Mouse (Mus musculus): ENCODE data around the gene Enthd1.

Gene Enthd1

GRCm38 (mm10) chr15:80574211-80575040, 9.5 kb upstream of the Enthd1 start:
- DNase-seq (ENCODE audit: low spot score) = no peak

- DNase-seq (ENCODE audit: low spot score) = no peak
These were observed 8.0 kb upstream of the Enthd1 start for GRCm38 (mm10) chr15:80572811-80573520.

GRCm38 (mm10) chr15:80572291-80572690, 7.3 kb upstream of the Enthd1 start, which contains the start of gene Grap2:
Gene Grap2 (plus strand): TSS chr15:80572594.
- DNase-seq (ENCODE audit: low spot score) = no peak

- no peak for DNase-seq (ENCODE audit: low spot score)
These were observed 6.7 kb upstream of the Enthd1 start for GRCm38 (mm10) chr15:80571611-80572010.

GRCm38 (mm10) chr15:80570226-80570625, 5.3 kb upstream of the Enthd1 start:
- DNase-seq (ENCODE audit: low spot score) = no peak

- DNase-seq (ENCODE audit: low spot score) = no peak
These were observed 4.2 kb upstream of the Enthd1 start for GRCm38 (mm10) chr15:80569205-80569604.

- no peak for DNase-seq (ENCODE audit: low spot score)
These were observed 2.8 kb upstream of the Enthd1 start for GRCm38 (mm10) chr15:80567731-80568130.

GRCm38 (mm10) chr15:80567139-80567538, 2.2 kb upstream of the Enthd1 start:
- no peak for DNase-seq (ENCODE audit: low spot score)

- no peak for DNase-seq (ENCODE audit: low spot score)
These were observed 1.7 kb upstream of the Enthd1 start for GRCm38 (mm10) chr15:80566696-80567095.

- DNase-seq (ENCODE audit: low spot score) = no peak
These were observed 1.2 kb downstream of the Enthd1 start for GRCm38 (mm10) chr15:80563634-80564208.

- DNase-seq (ENCODE audit: low spot score) = no peak
These were observed 2.5 kb downstream of the Enthd1 start for GRCm38 (mm10) chr15:80562446-80562845.

- DNase-seq (ENCODE audit: low spot score) = no peak
These were observed 4.0 kb downstream of the Enthd1 start for GRCm38 (mm10) chr15:80560646-80561580.

GRCm38 (mm10) chr15:80559978-80560377, 5.0 kb downstream of the Enthd1 start:
- DNase-seq (ENCODE audit: low spot score) = no peak

GRCm38 (mm10) chr15:80559534-80559933, 5.4 kb downstream of the Enthd1 start:
- no peak for DNase-seq (ENCODE audit: low spot score)

- DNase-seq (ENCODE audit: low spot score) = no peak
These were observed 7.2 kb downstream of the Enthd1 start for GRCm38 (mm10) chr15:80557745-80558144.

- no peak for DNase-seq (ENCODE audit: low spot score)
These were observed 8.9 kb downstream of the Enthd1 start for GRCm38 (mm10) chr15:80556021-80556420.

- no peak for DNase-seq (ENCODE audit: low spot score)
These were observed 9.8 kb downstream of the Enthd1 start for GRCm38 (mm10) chr15:80554860-80555822.

- no peak for DNase-seq (ENCODE audit: low spot score)
These were observed 19.5 kb downstream of the Enthd1 start for GRCm38 (mm10) chr15:80545430-80545829.

- no peak for DNase-seq (ENCODE audit: low spot score)
These were observed 20.8 kb downstream of the Enthd1 start for GRCm38 (mm10) chr15:80544115-80544514.

GRCm38 (mm10) chr15:80538671-80539340, 26.1 kb downstream of the Enthd1 start:
- no peak for DNase-seq (ENCODE audit: low spot score)
